In the genomic region with DNA sequence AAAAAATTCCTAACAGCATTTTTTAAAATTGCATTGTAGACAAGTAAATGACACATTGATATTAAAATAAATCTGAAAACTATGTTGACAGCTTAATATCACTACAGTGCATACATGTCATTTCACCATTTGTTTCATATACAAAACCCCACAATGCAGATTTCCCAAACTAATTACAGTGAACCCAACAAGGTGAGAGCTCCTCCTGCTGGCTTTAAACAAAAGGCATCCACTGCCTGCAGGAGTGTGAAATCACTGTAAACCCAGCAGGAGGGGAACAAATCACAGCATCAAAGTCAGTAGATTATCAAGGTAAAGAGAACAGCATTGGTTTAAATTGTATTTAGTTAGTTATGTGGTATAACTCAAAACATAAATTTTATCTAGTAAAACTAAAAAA, we compare ENCODE assay signal across 8 mouse cellular contexts.
DNase-seq lines count a peak whose midpoint lies in the region; ATAC-seq and TF ChIP-seq lines count a peak whose summit lies in the region.

No protein-coding gene starts in this region.

- no peak overlapping the region for H3K4me2 ChIP-seq in forebrain, embryonic 11.5 days (ENCODE audit: low read depth, low read length, severe bottlenecking)
- H3K4me2 ChIP-seq in neural tube, embryonic 15.5 days = no peak overlapping the region

- intact Hi-C loops in left cerebral cortex, adult 2 months (cut with DNase I) = loop anchor here (2.0 to 5.0 kb wide), 2 partner anchors 466 to 855 kb away; no protein-coding TSS in a partner anchor
- intact Hi-C loops in left cerebral cortex, postnatal 10 days (cut with DNase I) = loop anchor here (5.0 kb wide), 1 partner anchor 856 kb away; no protein-coding TSS in a partner anchor

- H3K4me1 ChIP-seq in forebrain, embryonic 11.5 days (replicated peaks; ENCODE audit: control insufficient read depth, insufficient read depth, low read length) = no peaks in the 10 kb centered on the region
- no peaks in the 10 kb centered on the region for H3K4me1 ChIP-seq in neural tube, embryonic 15.5 days

- no peak overlapping the region for H3K9ac ChIP-seq in forebrain, embryonic 11.5 days (ENCODE audit: low read length)
- no peak overlapping the region for H3K9ac ChIP-seq in neural tube, embryonic 15.5 days (replicated peaks)

- peak; percentile 65 for TF ChIP-seq CTCF in left cerebral cortex, adult 2 months (IDR thresholded peaks at IDR 0.05)

- ATAC-seq in forebrain, embryonic 11.5 days (replicated peaks; ENCODE audit: low FRiP score) = peak; percentile 66
- 0 out of 2 replicates have a peak, but pooled peaks have one; percentile 24 for ATAC-seq in neural tube, embryonic 15.5 days (ENCODE audit: low FRiP score)
- ATAC-seq in CD4-positive, CD25-positive, alpha-beta regulatory T cell, adult 4 months = no peak

- no peaks in the 10 kb centered on the region for H3K36me3 ChIP-seq in forebrain, embryonic 11.5 days (ENCODE audit: control insufficient read depth, insufficient read depth, low read length)
- no peaks in the 10 kb centered on the region for H3K36me3 ChIP-seq in neural tube, embryonic 15.5 days

- no peaks in the 10 kb centered on the region for H3K27me3 ChIP-seq in forebrain, embryonic 11.5 days (ENCODE audit: control insufficient read depth, insufficient read depth, low read length)
- no peaks in the 10 kb centered on the region for H3K27me3 ChIP-seq in neural tube, embryonic 15.5 days (replicated peaks)

- H3K4me3 ChIP-seq in left cerebral cortex, adult 2 months = no peak overlapping the region
- H3K4me3 ChIP-seq in forebrain, embryonic 11.5 days (ENCODE audit: low read depth, low read length) = no peak overlapping the region
- H3K4me3 ChIP-seq in neural tube, embryonic 15.5 days (replicated peaks) = no peak overlapping the region

- DNase-seq in adrenal gland, postnatal 10 days = peak; percentile 2
- no peak for DNase-seq in adrenal gland, postnatal 4 days (ENCODE audit: low spot score in 2 of 2)
- peak in 1 of 2 experiments; percentile 42 for DNase-seq in left cerebral cortex, adult 2 months (ENCODE audit: extremely low spot score in 1 of 2, low spot score in 2 of 2)
- DNase-seq in left cerebral cortex, postnatal 10 days (ENCODE audit: extremely low spot score in 1 of 2, low spot score in 2 of 2) = no peak
- DNase-seq in forebrain, embryonic 11.5 days (ENCODE audit: low spot score) = no peak
- DNase-seq in testis, postnatal 14 days (ENCODE audit: low spot score) = no peak

- no peaks in the 10 kb centered on the region for H3K9me3 ChIP-seq in forebrain, embryonic 11.5 days (ENCODE audit: control insufficient read depth, low read length)
- no peaks in the 10 kb centered on the region for H3K9me3 ChIP-seq in neural tube, embryonic 15.5 days (replicated peaks)

- no peak overlapping the region for H3K27ac ChIP-seq in left cerebral cortex, adult 2 months
- H3K27ac ChIP-seq in forebrain, embryonic 11.5 days (ENCODE audit: low read depth, low read length) = no peak overlapping the region
- no peak overlapping the region for H3K27ac ChIP-seq in neural tube, embryonic 15.5 days (replicated peaks)
